Mouse (Mus musculus) limb, embryonic 13.5 days (tissue): Measurements from ENCODE around the gene Faim2. TPM values are rescaled to one million over a fixed set of nuclear protein-coding genes. Genes with fewer than 3 reads are reported as not detected.
A peak's percentile ranks its signal among the peaks of the same experiment; 100 is the strongest.

Source experiments
- ATAC-seq: fragments of 200-750 bp; cut with Nextera tagmentation; 2 replicates; pipeline ENCODE4 v1.8.0; 2017; ENCODE audit warnings: low read depth, moderate number of reproducible peaks, moderate TSS enrichment; ENCODE audit not compliant: low FRiP score
- H3K27ac ChIP-seq: fragments of 300-500 bp; sonication (generic); 2 replicates; pipeline ENCODE4 v1.5.1; 2015; ENCODE audit warnings: inconsistent platforms, mild to moderate bottlenecking, moderate library complexity
- H3K27me3 ChIP-seq: fragments of 300-500 bp; sonication (generic); 2 replicates; pipeline ENCODE4 v1.6.1; 2015; ENCODE audit warnings: mild to moderate bottlenecking, inconsistent platforms
- H3K36me3 ChIP-seq: fragments of 300-500 bp; sonication (generic); 2 replicates; pipeline ENCODE4 v1.6.1; 2015; ENCODE audit warnings: inconsistent platforms, mild to moderate bottlenecking, moderate library complexity
- H3K4me1 ChIP-seq: fragments of 300-500 bp; sonication (generic); 2 replicates; pipeline ENCODE4 v1.6.1; 2015; ENCODE audit warnings: inconsistent platforms
- H3K4me2 ChIP-seq: fragments of 300-500 bp; sonication (generic); replicated peaks from 2 replicates; pipeline ENCODE4 v1.6.1; 2015; ENCODE audit warnings: inconsistent platforms, mild to moderate bottlenecking, moderate library complexity
- H3K4me3 ChIP-seq: fragments of 300-500 bp; sonication (generic); 2 replicates; pipeline ENCODE4 v1.5.1; 2015; ENCODE audit warnings: moderate library complexity, mild to moderate bottlenecking, inconsistent platforms
- H3K9ac ChIP-seq: fragments of 300-500 bp; sonication (generic); 2 replicates; pipeline ENCODE4 v1.6.1; 2015; ENCODE audit warnings: mild to moderate bottlenecking, inconsistent platforms
- H3K9me3 ChIP-seq: fragments of 300-500 bp; sonication (generic); 2 replicates; pipeline ENCODE4 v1.6.1; 2016; ENCODE audit warnings: inconsistent platforms
- WGBS: fragments of 180-500 bp; shearing (Covaris S2); methylation state at CpG from one replicate; pipeline ENCODE4 v1.1.7; 2015; 5-methylcytosine and 5-hydroxymethylcytosine counted together
- polyA plus RNA-seq: library from polyadenylated mRNA; unstranded; fragments of >200 nt; fragmentation: Nextera tagmentation; extraction: Ambion mirVana; gene quantifications from 2 replicates; pipeline ENCODE4 v1.2.1, GENCODE M21; 2015

The Faim2 gene
- polyA plus RNA-seq, 1 experiment from 2014 or later = 0.34 TPM

DNA sequence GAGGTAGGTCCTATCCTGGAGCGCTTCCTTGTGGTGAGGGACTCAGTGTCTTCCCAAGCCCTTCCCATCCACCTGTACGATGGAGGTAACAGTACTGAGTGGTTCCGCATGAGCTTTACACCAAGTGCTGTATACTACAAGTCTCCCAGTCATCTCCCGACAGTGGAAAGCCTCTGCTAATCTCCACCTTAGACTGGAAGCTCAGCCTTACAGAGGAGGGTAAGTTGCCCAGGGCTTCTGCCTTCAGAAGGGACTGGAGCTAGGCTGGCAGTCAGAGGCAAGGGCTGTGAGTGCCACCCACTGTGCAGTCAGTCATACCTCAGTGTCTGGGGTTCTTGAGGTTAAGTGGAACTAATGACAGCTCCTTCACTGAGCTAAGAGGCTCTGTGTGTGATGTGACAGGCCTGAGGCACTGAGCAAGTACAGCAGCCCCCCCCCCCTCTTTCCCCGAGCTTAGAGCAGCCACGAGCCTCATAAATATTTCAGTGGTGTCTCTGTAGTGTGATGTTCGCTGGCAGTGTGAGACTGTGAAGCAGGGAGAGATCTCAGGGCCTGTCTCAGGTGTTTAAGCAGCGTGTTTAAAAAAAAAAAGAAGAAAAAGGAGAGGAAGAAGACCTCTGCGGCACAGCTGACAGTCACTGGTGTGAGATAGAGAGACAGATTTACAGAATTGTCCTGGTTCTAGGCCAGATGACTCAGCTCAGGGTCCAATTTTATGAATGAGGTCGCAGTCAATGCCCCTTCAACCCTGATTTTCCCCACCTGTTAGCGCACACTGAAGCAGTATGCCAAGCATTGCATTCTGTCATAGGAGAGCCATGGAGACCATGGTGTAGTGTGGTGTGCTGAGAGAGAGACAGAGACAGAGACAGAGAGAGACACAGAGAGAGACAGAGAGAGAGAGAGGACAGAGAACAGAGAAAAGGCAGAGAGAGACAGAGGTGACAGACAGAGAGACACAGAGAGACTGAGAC lies 9.2 kb upstream of the Faim2 start:
- Histone ChIP-seq H3K9me3 (no peaks in the 10 kb centered on the region), H3K9ac (no peak overlapping the region), H3K4me3 (no peak overlapping the region), H3K27me3 (peaks cover 14% of the 10 kb centered on the region; the same call in 1 of the 2 replicates), H3K27ac (no peak overlapping the region), H3K36me3 (no peaks in the 10 kb centered on the region), H3K4me2 (no peak overlapping the region), H3K4me1 (no peaks in the 10 kb centered on the region)
- ATAC-seq = no peak
- 52% methylated on average over 11 of the region's 11 CpGs for WGBS

DNA sequence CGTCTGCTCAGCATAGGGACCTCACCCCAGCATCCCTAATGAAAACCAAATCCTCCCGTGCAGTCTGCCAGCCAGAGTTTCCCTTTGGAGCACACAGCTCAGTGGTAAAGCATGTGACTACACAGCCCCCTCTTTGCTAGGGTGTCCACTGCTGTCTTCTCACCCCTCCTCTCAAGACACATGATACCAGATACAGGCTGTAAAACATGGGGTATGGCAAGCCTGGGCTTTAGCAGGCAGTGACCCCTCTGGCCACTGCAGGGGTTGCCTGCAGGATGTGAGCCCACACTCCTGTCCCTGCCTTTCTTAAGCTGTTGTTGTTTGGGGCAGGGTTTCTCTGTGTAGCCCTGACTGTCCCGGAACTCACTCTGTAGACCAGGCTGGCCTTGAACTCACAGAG lies 4.1 kb upstream of the Faim2 start:
- 24% methylated on average over 3 of the region's 3 CpGs for WGBS

DNA sequence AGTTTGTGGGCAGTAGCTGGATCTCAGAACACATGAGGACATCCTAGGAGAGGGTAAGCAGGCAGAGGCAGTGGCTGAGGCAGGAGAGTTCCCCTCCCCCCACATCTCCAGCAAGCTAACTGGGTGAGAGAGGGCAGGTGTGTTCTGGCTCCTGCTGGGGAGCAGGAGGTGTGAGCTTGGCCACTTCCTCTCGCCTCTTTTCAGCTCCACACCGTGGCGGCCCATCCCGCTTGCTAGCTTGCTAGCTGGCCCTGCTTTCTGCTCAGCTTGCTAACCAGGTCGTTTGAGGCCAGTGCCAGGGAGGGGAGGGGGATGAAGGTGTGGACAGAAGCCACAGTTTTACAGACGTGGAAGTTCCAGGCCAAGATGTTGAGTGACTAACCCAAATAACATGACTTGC lies 3.2 kb upstream of the Faim2 start:
- peaks cover 34% of the 10 kb centered on the region for H3K27me3 ChIP-seq
- no peak for ATAC-seq
- H3K36me3 ChIP-seq = no peaks in the 10 kb centered on the region
- H3K9me3 ChIP-seq = no peaks in the 10 kb centered on the region
- H3K9ac ChIP-seq = peak overlapping the region; percentile 39; the same call in 1 of the 2 replicates
- H3K27ac ChIP-seq = no peak overlapping the region
- no peak overlapping the region for H3K4me3 ChIP-seq
- peaks cover 19% of the 10 kb centered on the region for H3K4me1 ChIP-seq
- 12% methylated on average over 6 of the region's 6 CpGs for WGBS
- H3K4me2 ChIP-seq = no peak overlapping the region

More for the DNA sequence above, 4.1 kb upstream of the Faim2 start:
- Histone ChIP-seq H3K4me2 (no peak overlapping the region), H3K9me3 (no peaks in the 10 kb centered on the region), H3K27ac (no peak overlapping the region), H3K4me3 (no peak overlapping the region), H3K9ac (no peak overlapping the region), H3K27me3 (peaks cover 31% of the 10 kb centered on the region), H3K4me1 (peaks cover 19% of the 10 kb centered on the region), H3K36me3 (no peaks in the 10 kb centered on the region)
- no peak for ATAC-seq

DNA sequence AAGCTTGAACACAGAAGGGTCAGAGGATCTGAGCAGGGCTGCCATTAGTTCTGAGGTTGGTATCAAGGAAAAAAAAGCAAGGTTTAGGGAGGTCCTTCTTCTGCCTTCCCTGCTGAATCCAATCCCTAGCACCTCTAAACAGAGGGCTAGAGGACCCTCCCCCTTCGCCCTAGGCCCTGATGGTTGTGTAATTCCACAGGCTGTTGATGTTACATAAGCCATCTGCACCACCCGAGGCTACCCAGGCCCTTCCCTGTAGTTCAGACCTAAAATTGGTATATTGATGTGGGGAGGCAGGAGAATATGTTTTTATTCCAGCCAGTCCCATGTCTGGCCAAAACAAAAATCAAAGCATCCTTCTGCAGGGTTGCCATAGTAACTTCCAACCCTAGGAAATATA lies 1.3 kb downstream of the Faim2 start:
- ATAC-seq = no peak
- no peaks in the 10 kb centered on the region for H3K36me3 ChIP-seq
- no peaks in the 10 kb centered on the region for H3K9me3 ChIP-seq
- WGBS = 51% methylated on average over 2 of the region's 2 CpGs
- no peak overlapping the region for H3K4me2 ChIP-seq
- peaks cover 17% of the 10 kb centered on the region for H3K4me1 ChIP-seq
- H3K27ac ChIP-seq = no peak overlapping the region
- H3K4me3 ChIP-seq = no peak overlapping the region
- peaks cover 53% of the 10 kb centered on the region for H3K27me3 ChIP-seq
- no peak overlapping the region for H3K9ac ChIP-seq

DNA sequence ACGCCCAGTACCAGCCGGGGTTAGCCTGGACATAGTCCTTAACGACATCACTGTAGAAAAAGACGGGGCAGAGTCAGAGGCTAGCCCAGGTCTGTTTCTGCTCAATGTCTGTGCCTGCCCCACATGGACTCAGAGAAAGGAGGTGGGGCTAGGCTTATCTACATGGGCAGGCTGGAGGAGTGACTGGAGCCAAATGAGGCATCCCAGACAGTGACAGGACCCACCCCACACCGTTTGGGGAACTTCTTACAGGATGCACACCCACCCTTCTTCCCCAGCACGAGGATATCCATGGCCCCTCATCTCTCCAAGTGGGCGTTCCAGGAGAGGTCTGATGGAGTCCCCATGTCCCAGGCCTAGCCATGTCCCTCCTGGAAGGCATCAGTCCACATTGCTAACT lies 7.7 kb downstream of the Faim2 start:
- Histone ChIP-seq H3K9ac (no peak overlapping the region), H3K4me2 (no peak overlapping the region), H3K27me3 (peaks cover 23% of the 10 kb centered on the region; the same call in 1 of the 2 replicates), H3K9me3 (no peaks in the 10 kb centered on the region), H3K4me1 (no peaks in the 10 kb centered on the region), H3K36me3 (no peaks in the 10 kb centered on the region), H3K27ac (no peak overlapping the region), H3K4me3 (no peak overlapping the region)
- no peak for ATAC-seq
- 72% methylated on average over 7 of the region's 7 CpGs for WGBS

DNA sequence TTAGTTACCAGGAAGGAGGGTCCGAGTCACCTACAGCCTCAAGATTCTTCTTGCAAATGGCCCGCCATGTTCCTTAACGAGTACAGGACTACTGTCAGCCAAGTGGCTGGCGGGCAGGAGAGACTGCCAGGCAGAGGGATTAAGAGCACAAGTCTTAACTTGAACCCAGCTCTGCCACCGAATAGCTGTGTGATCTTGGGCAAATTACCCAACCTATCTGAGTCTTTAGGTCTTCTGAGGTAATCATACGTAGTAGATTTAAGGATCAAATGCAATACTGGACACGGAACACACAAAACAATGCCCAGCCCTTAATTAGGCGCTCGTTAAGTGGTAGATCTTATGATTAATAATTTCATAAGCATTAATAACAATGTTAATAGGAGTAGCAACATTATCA lies 8.3 kb downstream of the Faim2 start:
- Histone ChIP-seq H3K27me3 (peaks cover 20% of the 10 kb centered on the region; the same call in 1 of the 2 replicates), H3K9ac (no peak overlapping the region), H3K9me3 (no peaks in the 10 kb centered on the region), H3K4me3 (no peak overlapping the region), H3K27ac (no peak overlapping the region), H3K4me1 (no peaks in the 10 kb centered on the region), H3K36me3 (no peaks in the 10 kb centered on the region), H3K4me2 (no peak overlapping the region)
- 89% methylated on average over 9 of the region's 9 CpGs for WGBS
- no peak for ATAC-seq

DNA sequence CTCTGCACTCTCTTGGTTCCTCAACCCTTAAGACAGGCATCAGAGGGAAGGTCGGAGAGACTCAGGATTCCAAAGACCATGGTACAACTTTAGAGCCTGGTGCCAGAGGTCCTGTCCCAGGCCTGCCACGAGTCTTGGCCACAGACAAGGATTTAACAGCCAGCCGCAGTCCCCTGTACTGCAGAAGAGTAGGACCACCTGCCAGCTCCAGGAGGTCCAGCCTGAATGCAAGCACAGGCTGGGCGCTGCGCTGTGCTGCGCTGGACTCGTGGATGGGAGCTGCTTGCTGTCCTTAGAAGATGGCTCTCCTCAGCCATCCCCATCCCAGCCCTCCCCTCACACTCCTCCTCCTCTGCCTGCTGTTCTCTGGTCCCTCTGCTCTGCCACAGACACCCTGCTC lies 10.2 kb downstream of the Faim2 start:
- Histone ChIP-seq H3K4me1 (no peaks in the 10 kb centered on the region), H3K4me3 (no peak overlapping the region), H3K27me3 (peaks cover 20% of the 10 kb centered on the region; the same call in 1 of the 2 replicates), H3K9ac (no peak overlapping the region), H3K4me2 (no peak overlapping the region), H3K27ac (no peak overlapping the region), H3K9me3 (no peaks in the 10 kb centered on the region), H3K36me3 (no peaks in the 10 kb centered on the region)
- WGBS = 56% methylated on average over 7 of the region's 7 CpGs
- ATAC-seq = no peak

DNA sequence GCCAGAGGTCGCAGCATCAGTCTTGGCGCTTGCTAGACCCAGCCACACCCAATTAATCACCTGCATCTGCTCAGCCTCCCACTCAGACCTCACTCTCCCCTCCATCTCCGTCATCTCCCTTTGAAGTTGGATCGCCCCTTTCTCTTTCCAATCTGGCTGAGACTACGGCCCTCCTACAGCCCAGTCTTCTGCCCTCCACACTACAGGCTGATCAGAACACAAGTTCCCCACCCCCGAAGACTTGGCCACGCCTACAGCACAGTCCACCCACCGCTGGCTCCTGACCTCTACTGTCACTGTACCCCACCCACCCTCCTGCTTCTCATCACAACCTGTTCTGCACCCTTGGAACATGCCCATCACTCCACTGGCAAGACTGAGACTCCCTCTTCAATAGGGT lies 11.2 kb downstream of the Faim2 start:
- no peak overlapping the region for H3K27ac ChIP-seq
- no peak overlapping the region for H3K9ac ChIP-seq
- no peak overlapping the region for H3K4me3 ChIP-seq
- H3K27me3 ChIP-seq = peaks cover 11% of the 10 kb centered on the region; the same call in 1 of the 2 replicates
- 39% methylated on average over 8 of the region's 8 CpGs for WGBS
- H3K4me1 ChIP-seq = no peaks in the 10 kb centered on the region
- H3K4me2 ChIP-seq = no peak overlapping the region
- no peaks in the 10 kb centered on the region for H3K36me3 ChIP-seq
- no peaks in the 10 kb centered on the region for H3K9me3 ChIP-seq
- ATAC-seq = no peak

DNA sequence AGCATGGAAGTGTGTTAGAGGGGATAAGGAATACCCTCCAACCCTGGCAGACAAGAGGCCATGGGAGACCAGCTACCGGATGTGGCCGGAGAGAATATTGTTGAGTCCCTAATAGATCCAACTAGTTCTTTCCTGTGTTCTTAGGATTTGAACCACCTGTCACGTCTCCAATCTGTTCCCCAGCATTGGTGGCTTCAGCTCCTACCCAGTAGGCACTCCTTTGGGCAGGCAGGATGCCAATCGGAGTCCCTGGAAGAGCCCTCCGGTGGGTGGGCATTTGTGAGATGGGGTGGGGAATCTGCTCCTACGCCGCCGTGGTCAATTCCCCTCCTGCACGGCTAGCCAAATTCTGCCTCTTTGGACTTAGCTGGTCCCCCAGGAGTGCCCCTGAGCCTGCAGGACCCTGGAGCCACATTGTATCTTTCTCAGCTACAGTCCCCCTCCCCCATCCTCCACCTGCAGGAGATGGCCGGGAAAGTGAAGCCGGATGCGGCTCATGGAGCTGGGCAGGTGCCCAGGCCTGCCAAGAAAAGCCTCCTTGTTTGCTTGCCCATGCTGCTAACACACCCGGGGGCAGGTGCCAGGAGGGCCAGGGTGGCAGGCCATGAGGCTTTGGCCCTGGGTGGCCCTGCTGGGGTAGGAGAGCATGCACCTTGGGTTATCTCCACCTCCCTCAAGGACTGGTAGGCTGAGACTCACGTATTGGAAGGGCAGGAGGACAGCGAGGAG lies 16.0 kb downstream of the Faim2 start:
- H3K27ac ChIP-seq = no peak overlapping the region
- no peak overlapping the region for H3K4me2 ChIP-seq
- H3K4me3 ChIP-seq = no peak overlapping the region
- no peak for ATAC-seq
- no peaks in the 10 kb centered on the region for H3K36me3 ChIP-seq
- 81% methylated on average over 15 of the region's 15 CpGs for WGBS
- no peaks in the 10 kb centered on the region for H3K4me1 ChIP-seq
- H3K27me3 ChIP-seq = peaks cover 5% of the 10 kb centered on the region; the same call in 1 of the 2 replicates
- no peaks in the 10 kb centered on the region for H3K9me3 ChIP-seq
- no peak overlapping the region for H3K9ac ChIP-seq

DNA sequence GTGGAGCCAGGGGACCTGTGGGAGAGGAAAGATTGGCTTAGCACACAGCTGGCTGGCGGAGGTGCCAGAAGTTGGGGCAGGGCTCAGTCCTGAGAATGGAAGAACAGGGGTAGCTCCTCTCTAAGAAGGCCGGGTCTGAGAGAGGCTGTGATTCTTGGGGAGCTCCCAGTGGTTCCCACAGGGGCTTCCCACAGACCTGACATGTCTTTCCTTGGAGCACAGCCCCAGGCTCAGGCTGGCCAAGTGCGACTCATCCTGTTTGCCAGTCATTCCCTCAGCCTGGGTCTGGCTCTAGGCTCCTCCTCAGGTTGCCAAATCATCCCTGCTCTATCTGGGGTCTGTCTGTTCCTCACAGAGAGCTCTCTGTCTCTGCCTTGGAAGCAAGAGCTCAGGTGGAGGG lies 17.3 kb downstream of the Faim2 start:
- no peak for ATAC-seq
- 78% methylated on average over 3 of the region's 3 CpGs for WGBS

DNA sequence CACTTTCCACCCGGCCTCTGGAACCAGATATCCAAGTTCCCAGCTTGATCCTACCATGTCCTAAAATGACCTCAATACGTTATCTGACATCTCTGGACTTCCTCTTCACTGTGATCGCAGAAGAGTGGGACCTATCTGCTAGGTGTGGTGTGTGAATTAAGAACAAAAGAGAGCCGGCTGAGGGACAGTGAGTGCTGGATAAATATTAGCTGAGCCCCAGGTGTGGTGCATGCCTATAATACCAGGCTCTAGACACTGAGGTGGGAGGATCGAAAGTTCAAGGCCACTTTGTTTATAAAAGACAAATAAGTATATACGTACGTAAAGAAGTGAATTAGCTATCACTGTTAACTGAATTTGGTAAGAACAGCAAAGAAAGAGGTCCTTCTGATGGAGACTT lies 18.1 kb downstream of the Faim2 start:
- no peak overlapping the region for H3K4me2 ChIP-seq
- no peaks in the 10 kb centered on the region for H3K36me3 ChIP-seq
- 86% methylated on average over 7 of the region's 7 CpGs for WGBS
- no peaks in the 10 kb centered on the region for H3K9me3 ChIP-seq
- no peaks in the 10 kb centered on the region; the same call in 1 of the 2 replicates for H3K4me1 ChIP-seq
- H3K9ac ChIP-seq = no peak overlapping the region
- ATAC-seq = no peak
- H3K4me3 ChIP-seq = no peak overlapping the region
- H3K27ac ChIP-seq = no peak overlapping the region
- H3K27me3 ChIP-seq = no peaks in the 10 kb centered on the region

More for the DNA sequence above, 17.3 kb downstream of the Faim2 start:
- Histone ChIP-seq H3K27me3 (no peaks in the 10 kb centered on the region), H3K9ac (no peak overlapping the region), H3K4me2 (no peak overlapping the region), H3K9me3 (no peaks in the 10 kb centered on the region), H3K4me1 (no peaks in the 10 kb centered on the region), H3K36me3 (no peaks in the 10 kb centered on the region), H3K4me3 (no peak overlapping the region), H3K27ac (no peak overlapping the region)
